Mouse (Mus musculus): ENCODE measurements around the gene Eva1c. TPM values are rescaled to one million over a fixed set of nuclear protein-coding genes. Genes with fewer than 3 reads are reported as not detected.

Gene Eva1c
- polyA plus RNA-seq (2015; fragmentation: Nextera tagmentation; extraction: Ambion mirVana): 3.8 and 6.9 TPM in 2 replicates

GRCm38 (mm10) chr16:90826457-90826856 lies at the start of gene Eva1c:
Gene Eva1c, plus strand, starts transcription at chr16:90826719.

GRCm38 (mm10) chr16:90809975-90810715 lies 16.4 kb upstream of the Eva1c start, which contains the start of gene Urb1:
Gene Urb1, minus strand, starts transcription at chr16:90810413.

GRCm38 (mm10) chr16:90934687-90935328 lies 108.3 kb downstream of the Eva1c start, which contains the start of gene Cfap298:
Gene Cfap298, minus strand, starts transcription at chr16:90935114.

Small RNA genes within 50 kb of the gene (microRNA-seq; reads per million reads assigned to microRNA genes)
- not detected for gene Gm22933 (ENCODE audit: borderline replicate concordance, insufficient number of aligned reads)

Other genes starting within 250 kb of the Eva1c start
- 36.3 and 42.4 TPM in 2 replicates for gene Mis18a, start 99.3 kb upstream of the Eva1c start, polyA plus RNA-seq (2015; fragmentation: Nextera tagmentation; extraction: Ambion mirVana)
- gene Mrap, start 88.5 kb upstream of the Eva1c start, polyA plus RNA-seq (2015; fragmentation: Nextera tagmentation; extraction: Ambion mirVana): 155 and 376 TPM in 2 replicates
- 1.5 and 3.1 TPM in 2 replicates for gene Urb1, start 16.3 kb upstream of the Eva1c start, polyA plus RNA-seq (2015; fragmentation: Nextera tagmentation; extraction: Ambion mirVana)
- gene Cfap298, start 108.4 kb downstream of the Eva1c start, polyA plus RNA-seq (2015; fragmentation: Nextera tagmentation; extraction: Ambion mirVana): 47.6 and 52.4 TPM in 2 replicates
- 9.4 and 10.0 TPM in 2 replicates for gene Synj1, start 184.6 kb downstream of the Eva1c start, polyA plus RNA-seq (2015; fragmentation: Nextera tagmentation; extraction: Ambion mirVana)
- gene Paxbp1, start 217.8 kb downstream of the Eva1c start, polyA plus RNA-seq (2015; fragmentation: Nextera tagmentation; extraction: Ambion mirVana): 15.1 and 23.5 TPM in 2 replicates

Measured in adrenal gland, postnatal 0 days (tissue).